Comparison of ENCODE assay signal across 27 mouse cellular contexts in the genomic region with DNA sequence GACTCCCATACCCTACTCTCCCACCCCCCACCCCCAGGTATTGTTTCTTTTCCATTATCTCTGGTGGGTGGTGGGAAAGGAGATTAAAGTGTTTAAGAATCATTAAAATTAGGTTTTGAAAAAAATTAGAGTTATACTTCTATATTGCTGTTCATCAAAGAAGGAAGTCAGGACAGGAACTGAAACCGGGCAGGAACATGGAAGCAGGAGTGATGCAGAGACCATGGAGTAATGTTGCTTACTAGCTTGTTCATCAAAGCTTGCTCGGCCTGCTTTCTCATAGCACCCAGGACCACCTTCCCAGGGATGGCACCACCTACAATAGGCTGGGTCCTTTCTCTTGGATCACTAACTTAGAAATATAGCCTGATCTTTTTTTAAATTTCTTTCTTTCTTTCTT. TPM values are rescaled to one million over a fixed set of nuclear protein-coding genes. Genes with fewer than 3 reads are reported as not detected.
A peak's percentile ranks its signal among the peaks of the same experiment; 100 is the strongest.
DNase-seq lines count a peak whose midpoint lies in the region; ATAC-seq and TF ChIP-seq lines count a peak whose summit lies in the region.
"Had no signal": no experiment of that assay in that cellular context is flagged by ENCODE, and none has a peak within 500 bp of the region (broad histone marks: within the 10 kb centered on the region; RNA-seq: fewer than 3 reads in every experiment).

No protein-coding gene starts in this region.

- no peaks in the 10 kb centered on the region for H3K9me3 ChIP-seq in hindbrain, embryonic 16.5 days (ENCODE audit: control insufficient read depth, low read length)
- H3K9me3 ChIP-seq: embryonic facial prominence, embryonic 10.5 days; embryonic facial prominence, embryonic 12.5 days; forebrain, embryonic 13.5 days; forebrain, embryonic 15.5 days; G1E had no signal

- DNase-seq in lung, postnatal 36 days, result peak; percentile 16
- no peak for DNase-seq in lung, adult 2 months
- DNase-seq in thymus, adult 18-20 months, result no peak
- DNase-seq in right cerebral cortex, postnatal 25 days, result no peak
- DNase-seq: adrenal gland, adult 8-10 months; adrenal gland, postnatal 14 days; adrenal gland, postnatal 36 days; B cell, adult 2 months; cerebellum, adult 11 months; cerebellum, adult 18-20 months; cerebellum, adult 8-10 months; cerebellum, adult 9-11 months; cerebellum, postnatal 14 days; cerebellum, postnatal 36 days had no signal

- no peak overlapping the region for H3K4me3 ChIP-seq in lung, adult 2 months (replicated peaks; ENCODE audit: extremely low read depth, low read depth, low read length)
- H3K4me3 ChIP-seq in hindbrain, embryonic 16.5 days (ENCODE audit: low read length), result no peak overlapping the region
- H3K4me3 ChIP-seq: embryonic facial prominence, embryonic 10.5 days; embryonic facial prominence, embryonic 12.5 days; forebrain, embryonic 13.5 days; forebrain, embryonic 15.5 days had no signal

- no peak for TF ChIP-seq POLR2A in lung, adult 2 months (IDR thresholded peaks at IDR 0.05; ENCODE audit: borderline replicate concordance, extremely low read depth, low read depth, low read length)

- H3K27ac ChIP-seq in hindbrain, embryonic 16.5 days (ENCODE audit: low read depth, low read length), result no peak overlapping the region
- H3K27ac ChIP-seq: embryonic facial prominence, embryonic 10.5 days; embryonic facial prominence, embryonic 12.5 days; forebrain, embryonic 13.5 days; forebrain, embryonic 15.5 days had no signal

- no peak overlapping the region for H3K9ac ChIP-seq in hindbrain, embryonic 16.5 days (ENCODE audit: low read depth, low read length)
- H3K9ac ChIP-seq: embryonic facial prominence, embryonic 12.5 days; forebrain, embryonic 13.5 days; forebrain, embryonic 15.5 days had no signal

- peak; percentile 89 for ATAC-seq in granulocyte monocyte progenitor cell, adult 5-6 weeks (replicated peaks; ENCODE audit: poor library complexity, severe bottlenecking)
- peak; percentile 72 for ATAC-seq in megakaryocyte progenitor cell, adult 5-6 weeks (replicated peaks; ENCODE audit: poor library complexity)
- ATAC-seq in monocyte, adult 5-6 weeks (replicated peaks; ENCODE audit: insufficient number of reproducible peaks, low FRiP score, low TSS enrichment, poor library complexity, severe bottlenecking), result peak; percentile 87
- ATAC-seq in hindbrain, embryonic 16.5 days, result no peak
- ATAC-seq: activated CD4-positive, CD25-positive, alpha-beta regulatory T cell, adult 4 months; CD4-positive, CD25-positive, alpha-beta regulatory T cell, adult 4 months; forebrain, embryonic 13.5 days; forebrain, embryonic 15.5 days; Patski had no signal

- 73% methylated on average over 2 of the region's 2 CpGs for WGBS in lung, adult 2 months
- WGBS in hindbrain, embryonic 16.5 days, result 91% methylated on average over 2 of the region's 2 CpGs

- no peaks in the 10 kb centered on the region for H3K36me3 ChIP-seq in hindbrain, embryonic 16.5 days (ENCODE audit: control insufficient read depth, insufficient read depth, low read length)
- H3K36me3 ChIP-seq: embryonic facial prominence, embryonic 10.5 days; embryonic facial prominence, embryonic 12.5 days; forebrain, embryonic 15.5 days; G1E had no signal

- no peaks in the 10 kb centered on the region for H3K27me3 ChIP-seq in hindbrain, embryonic 16.5 days (replicated peaks; ENCODE audit: control insufficient read depth, insufficient read depth, low read length)
- H3K27me3 ChIP-seq: CH12.LX; embryonic facial prominence, embryonic 12.5 days; forebrain, embryonic 13.5 days; forebrain, embryonic 15.5 days; Patski had no signal

- TF ChIP-seq CTCF in lung, adult 2 months (IDR thresholded peaks at IDR 0.05; ENCODE audit: insufficient read depth, low read length), result no peak

- H3K4me2 ChIP-seq in hindbrain, embryonic 16.5 days (ENCODE audit: low read length), result no peak overlapping the region
- H3K4me2 ChIP-seq: embryonic facial prominence, embryonic 12.5 days; forebrain, embryonic 13.5 days; forebrain, embryonic 15.5 days had no signal

- no peaks in the 10 kb centered on the region for H3K4me1 ChIP-seq in lung, adult 2 months (ENCODE audit: control insufficient read depth, insufficient read depth, low read length)
- no peaks in the 10 kb centered on the region for H3K4me1 ChIP-seq in hindbrain, embryonic 16.5 days (ENCODE audit: control insufficient read depth, insufficient read depth, low read depth, low read length)
- H3K4me1 ChIP-seq: embryonic facial prominence, embryonic 10.5 days; embryonic facial prominence, embryonic 12.5 days; forebrain, embryonic 13.5 days; forebrain, embryonic 15.5 days had no signal

RNA-seq across cellular contexts. Expression of gene 9430038I01Rik, which starts 10.0 kb away (rescaled TPM):
- polyA plus RNA-seq in lung, adult 2 months (2012; rRNA removed), result 9.0 and 11.1 TPM in 2 replicates
- 8.6 and 11.3 TPM in 2 replicates for total RNA-seq in granulocyte monocyte progenitor cell, adult 5-6 weeks (2014; fragmentation: Nextera tagmentation)
- total RNA-seq in granulocyte monocyte progenitor cell, adult 5-6 weeks (2017), result 15.9 and 16.2 TPM in 2 replicates
- 13.1 and 16.8 TPM in 2 replicates for total RNA-seq in megakaryocyte progenitor cell, adult 5-6 weeks (2015)
- 11.8 and 16.3 TPM in 2 replicates for total RNA-seq in megakaryocyte progenitor cell, adult 5-6 weeks (2017)
- 18.2 to 26.9 TPM (median 23.7 TPM) in 3 replicates for total RNA-seq in monocyte, adult 5-6 weeks (2017)
- polyA plus RNA-seq in hindbrain, embryonic 16.5 days (2015; fragmentation: Nextera tagmentation; extraction: Ambion mirVana), result 12.4 and 15.3 TPM in 2 replicates

RNA-seq across cellular contexts. Expression of gene Glrx3, which starts 16.9 kb away (rescaled TPM):
- polyA plus RNA-seq in lung, adult 2 months (2012; rRNA removed), result 41.2 and 50.6 TPM in 2 replicates
- 116 and 124 TPM in 2 replicates for total RNA-seq in granulocyte monocyte progenitor cell, adult 5-6 weeks (2014; fragmentation: Nextera tagmentation)
- total RNA-seq in granulocyte monocyte progenitor cell, adult 5-6 weeks (2017), result 181 and 185 TPM in 2 replicates
- total RNA-seq in megakaryocyte progenitor cell, adult 5-6 weeks (2015), result 135 and 136 TPM in 2 replicates
- 179 and 183 TPM in 2 replicates for total RNA-seq in megakaryocyte progenitor cell, adult 5-6 weeks (2017)
- total RNA-seq in monocyte, adult 5-6 weeks (2017), result 83.6 to 87.3 TPM (median 86.3 TPM) in 3 replicates
- polyA plus RNA-seq in hindbrain, embryonic 16.5 days (2015; fragmentation: Nextera tagmentation; extraction: Ambion mirVana), result 252 and 273 TPM in 2 replicates
